Mouse (Mus musculus) heart, embryonic 16.5 days (tissue): ENCODE data around the gene Zfp296. TPM values are rescaled to one million over a fixed set of nuclear protein-coding genes. Genes with fewer than 3 reads are reported as not detected.

Experiments used
- ATAC-seq: fragments of 200-750 bp; cut with Nextera tagmentation; replicated peaks from 2 replicates; pipeline ENCODE4 v1.8.0; 2017; ENCODE audit warnings: moderate number of reproducible peaks; ENCODE audit not compliant: insufficient read depth, low FRiP score; ENCODE audit errors: extremely low read depth
- H3K27ac ChIP-seq: fragments of 300-500 bp; sonication (generic); 2 replicates; pipeline ENCODE4 v1.5.1; 2014; ENCODE audit warnings: mild to moderate bottlenecking, low read length, control low read depth, moderate library complexity
- H3K27me3 ChIP-seq: fragments of 300-500 bp; sonication (generic); 2 replicates; pipeline ENCODE4 v1.6.1; 2014; ENCODE audit warnings: low read length, mixed read lengths; ENCODE audit not compliant: control insufficient read depth, insufficient read depth
- H3K36me3 ChIP-seq: fragments of 300-500 bp; sonication (generic); 2 replicates; pipeline ENCODE4 v1.6.1; 2014; ENCODE audit not compliant: control insufficient read depth, insufficient read depth
- H3K4me1 ChIP-seq: fragments of 300-500 bp; sonication (generic); 2 replicates; pipeline ENCODE4 v1.6.1; 2014; ENCODE audit warnings: low read length, mixed read lengths; ENCODE audit not compliant: control insufficient read depth, insufficient read depth
- H3K4me2 ChIP-seq: fragments of 300-500 bp; sonication (generic); 2 replicates; pipeline ENCODE4 v1.6.1; 2014; ENCODE audit warnings: low read depth, mild to moderate bottlenecking, control low read depth, low read length
- H3K4me3 ChIP-seq: fragments of 300-500 bp; sonication (generic); 2 replicates; pipeline ENCODE4 v1.5.1; 2014; ENCODE audit warnings: mild to moderate bottlenecking, control low read depth, low read length
- H3K9ac ChIP-seq: fragments of 300-500 bp; sonication (generic); 2 replicates; pipeline ENCODE4 v1.6.1; 2014; ENCODE audit warnings: low read length, control low read depth
- H3K9me3 ChIP-seq: fragments of 300-500 bp; sonication (generic); replicated peaks from 2 replicates; pipeline ENCODE4 v1.6.1; 2016; ENCODE audit warnings: low read length; ENCODE audit not compliant: control insufficient read depth
- WGBS: fragments of 180-500 bp; shearing (Covaris S2); extraction: QIAGEN DNeasy Blood & Tissue Kit; methylation state at CpG from one replicate; pipeline ENCODE4 v1.1.7; 2014; 5-methylcytosine and 5-hydroxymethylcytosine counted together
- polyA plus RNA-seq: library from polyadenylated mRNA; unstranded; fragments of >200 nt; fragmentation: Nextera tagmentation; extraction: Ambion mirVana; gene quantifications from 2 replicates; pipeline ENCODE4 v1.2.1, GENCODE M21; 2015

The Zfp296 gene
- polyA plus RNA-seq, 1 experiment from 2014 or later: 0.66 TPM

DNA sequence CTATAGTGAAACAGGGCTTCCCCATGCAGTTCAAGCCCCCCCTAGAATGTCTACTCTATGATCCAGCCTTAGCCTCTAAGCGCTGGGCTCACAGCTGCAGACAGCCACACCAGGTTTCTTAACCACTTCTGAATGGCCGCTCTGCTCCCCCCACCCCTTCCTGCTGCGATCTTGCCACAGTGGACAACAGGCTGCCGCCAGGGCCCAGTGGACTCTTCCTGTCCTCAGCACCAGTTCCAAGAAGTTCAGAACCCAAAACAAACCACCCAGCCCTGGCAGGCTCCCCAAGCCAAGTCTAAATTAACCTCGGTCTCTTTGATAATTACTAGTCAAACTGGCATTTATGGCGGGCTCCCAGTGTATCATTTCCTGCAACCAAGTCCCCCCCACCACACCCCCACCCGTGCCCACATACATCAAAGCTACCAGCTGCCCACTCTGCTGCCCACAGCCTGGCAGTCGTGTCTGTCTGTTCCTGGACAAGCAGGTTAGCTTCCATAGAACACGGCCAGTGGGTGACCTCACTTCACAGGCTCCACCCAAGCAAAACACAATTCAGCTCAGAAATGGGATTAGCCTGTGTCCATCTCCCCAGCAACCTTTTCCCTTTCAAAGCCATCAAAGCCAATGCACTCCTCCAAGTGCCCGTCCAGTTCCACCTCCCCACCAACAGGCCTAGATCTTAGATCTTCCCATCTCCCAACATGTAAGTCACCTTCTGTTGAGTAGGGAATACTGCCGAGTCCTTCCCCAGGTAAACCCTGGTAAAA is 16.4 kb upstream of the Zfp296 start:
- Histone ChIP-seq H3K4me2 (peak overlapping the region; percentile 90), H3K4me1 (peaks cover 47% of the 10 kb centered on the region), H3K4me3 (peak overlapping the region; percentile 89), H3K9me3 (peaks cover 3% of the 10 kb centered on the region), H3K9ac (peak overlapping the region; percentile 93), H3K27ac (peak overlapping the region; percentile 17; the same call in 1 of the 2 replicates), H3K36me3 (peaks cover 15% of the 10 kb centered on the region), H3K27me3 (no peaks in the 10 kb centered on the region)
- WGBS: 13% methylated on average over 11 of the region's 11 CpGs
- ATAC-seq: no peak

GRCm38 (mm10) chr7:19561431-19561764 is 15.7 kb upstream of the Zfp296 start:
- peak overlapping the region; percentile 89 for H3K4me3 ChIP-seq
- H3K27me3 ChIP-seq: no peaks in the 10 kb centered on the region
- peaks cover 46% of the 10 kb centered on the region for H3K4me1 ChIP-seq
- H3K9ac ChIP-seq: peak overlapping the region; percentile 93
- peaks cover 3% of the 10 kb centered on the region for H3K9me3 ChIP-seq
- no peak for ATAC-seq
- H3K36me3 ChIP-seq: peaks cover 15% of the 10 kb centered on the region
- H3K27ac ChIP-seq: peak overlapping the region; percentile 91
- H3K4me2 ChIP-seq: peak overlapping the region; percentile 90
- under 1% methylated on average over 11 of the region's 11 CpGs for WGBS

DNA sequence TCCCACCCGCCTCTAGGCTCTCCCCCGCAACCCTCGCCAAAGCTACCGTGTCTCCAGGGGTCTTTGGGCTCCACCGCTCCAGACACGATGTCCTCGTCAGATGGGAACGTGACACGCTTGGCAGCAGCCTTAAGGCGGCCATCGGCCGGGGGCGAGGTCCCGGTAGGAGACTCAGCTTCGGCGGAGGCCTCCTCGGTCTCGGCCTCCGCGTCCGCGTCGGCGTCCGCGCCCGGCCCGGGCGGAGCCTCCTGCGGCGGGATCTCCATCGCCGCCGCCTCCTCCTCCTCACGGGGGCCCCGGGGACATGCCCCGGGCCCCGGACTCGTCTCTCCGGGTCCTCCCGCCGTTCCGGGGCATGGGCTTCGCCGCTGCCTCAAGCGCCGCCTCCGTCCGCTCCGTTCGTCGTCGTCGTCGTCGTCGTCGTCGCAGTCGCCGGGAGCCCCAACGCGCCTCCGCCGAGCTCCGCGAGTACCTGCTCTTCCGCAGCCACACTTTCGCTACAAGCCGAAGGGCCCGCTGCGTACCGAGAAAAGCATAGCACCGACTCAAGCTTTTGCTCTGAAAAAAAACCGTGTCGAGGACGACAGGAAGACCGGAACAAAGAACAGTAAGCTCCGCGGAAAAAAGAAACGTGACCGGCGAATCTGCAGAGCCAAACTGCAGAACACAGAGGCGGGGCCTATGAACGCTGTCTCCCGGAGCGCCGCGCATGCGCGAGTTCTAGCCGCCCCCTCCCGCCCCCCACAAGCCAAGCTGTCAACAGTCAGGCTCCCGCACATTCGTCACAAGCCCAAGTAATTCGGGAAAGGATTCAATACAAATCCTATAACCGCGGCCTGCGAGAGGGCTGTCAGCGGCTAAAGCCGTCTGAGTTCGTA is 15.1 kb upstream of the Zfp296 start:
- Histone ChIP-seq H3K36me3 (peaks cover 15% of the 10 kb centered on the region), H3K27me3 (no peaks in the 10 kb centered on the region), H3K4me1 (peaks cover 40% of the 10 kb centered on the region), H3K9ac (peak overlapping the region; percentile 93), H3K4me3 (peak overlapping the region; percentile 89), H3K9me3 (peaks cover 3% of the 10 kb centered on the region), H3K27ac (peak overlapping the region; percentile 91), H3K4me2 (peak overlapping the region; percentile 90)
- ATAC-seq: peak; percentile 84
- under 1% methylated on average over 102 of the region's 102 CpGs for WGBS

- Histone ChIP-seq H3K9ac (peak within 1 kb of the TSS; percentile 93), H3K27ac (peak within 1 kb of the TSS; percentile 91), H3K4me1 (peaks cover 34% of the 10 kb centered on the region), H3K9me3 (peaks cover 3% of the 10 kb centered on the region), H3K27me3 (no peaks in the 10 kb centered on the region), H3K36me3 (peaks cover 15% of the 10 kb centered on the region), H3K4me2 (peak within 1 kb of the TSS; percentile 90), H3K4me3 (peak within 1 kb of the TSS; percentile 89)
- ATAC-seq: no peak
- WGBS: 2% methylated on average over 19 of the region's 19 CpGs
Observed at GRCm38 (mm10) chr7:19562643-19563410, 14.3 kb upstream of the Zfp296 start, which contains the start of gene Ppp1r37. Gene Ppp1r37, minus strand, starts transcription at chr7:19563076.

- no peak overlapping the region for H3K4me2 ChIP-seq
- no peak for ATAC-seq
- peaks cover 15% of the 10 kb centered on the region for H3K36me3 ChIP-seq
- no peak overlapping the region for H3K27ac ChIP-seq
- no peak overlapping the region for H3K9ac ChIP-seq
- H3K4me3 ChIP-seq: no peak overlapping the region
- peaks cover 3% of the 10 kb centered on the region for H3K9me3 ChIP-seq
- 65% methylated on average over 3 of the region's 3 CpGs for whole genome bisulfite sequencing
- peaks cover 23% of the 10 kb centered on the region for H3K4me1 ChIP-seq
- H3K27me3 ChIP-seq: no peaks in the 10 kb centered on the region
Observed at GRCm38 (mm10) chr7:19563884-19564283, 13.2 kb upstream of the Zfp296 start.

GRCm38 (mm10) chr7:19564455-19564854 is 12.6 kb upstream of the Zfp296 start:
- H3K9ac ChIP-seq: no peak overlapping the region
- ATAC-seq: no peak
- peaks cover 19% of the 10 kb centered on the region for H3K36me3 ChIP-seq
- H3K27ac ChIP-seq: no peak overlapping the region
- peaks cover 18% of the 10 kb centered on the region for H3K4me1 ChIP-seq
- no peak overlapping the region for H3K4me3 ChIP-seq
- 86% methylated on average over 4 of the region's 4 CpGs for WGBS
- H3K4me2 ChIP-seq: no peak overlapping the region
- H3K9me3 ChIP-seq: peaks cover 3% of the 10 kb centered on the region
- H3K27me3 ChIP-seq: no peaks in the 10 kb centered on the region

DNA sequence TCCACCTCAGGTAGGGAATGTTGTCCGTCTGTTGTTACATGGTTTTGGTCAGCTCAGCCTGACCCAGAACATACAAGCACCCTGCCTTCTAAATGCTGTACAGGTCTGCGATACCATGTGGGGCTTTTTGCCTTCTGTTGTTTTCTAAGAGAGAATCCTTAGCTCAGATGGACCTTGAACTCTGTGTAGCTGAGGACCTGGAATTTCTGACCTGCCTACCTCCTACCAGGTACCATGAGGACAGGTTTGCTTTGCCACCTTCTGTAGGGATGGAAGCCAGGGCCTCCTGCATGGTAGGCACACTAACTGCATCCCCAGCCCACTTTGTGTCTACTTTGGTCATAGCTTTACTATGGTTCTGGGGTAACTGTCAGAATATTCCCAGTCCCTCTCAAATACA is 11.3 kb upstream of the Zfp296 start:
- no peak for ATAC-seq
- peaks cover 5% of the 10 kb centered on the region for H3K4me1 ChIP-seq
- H3K36me3 ChIP-seq: peaks cover 21% of the 10 kb centered on the region
- H3K4me3 ChIP-seq: no peak overlapping the region
- no peak overlapping the region for H3K4me2 ChIP-seq
- H3K27ac ChIP-seq: no peak overlapping the region
- 92% methylated on average over 2 of the region's 2 CpGs for WGBS
- no peak overlapping the region for H3K9ac ChIP-seq
- H3K9me3 ChIP-seq: peaks cover 3% of the 10 kb centered on the region
- no peaks in the 10 kb centered on the region for H3K27me3 ChIP-seq

DNA sequence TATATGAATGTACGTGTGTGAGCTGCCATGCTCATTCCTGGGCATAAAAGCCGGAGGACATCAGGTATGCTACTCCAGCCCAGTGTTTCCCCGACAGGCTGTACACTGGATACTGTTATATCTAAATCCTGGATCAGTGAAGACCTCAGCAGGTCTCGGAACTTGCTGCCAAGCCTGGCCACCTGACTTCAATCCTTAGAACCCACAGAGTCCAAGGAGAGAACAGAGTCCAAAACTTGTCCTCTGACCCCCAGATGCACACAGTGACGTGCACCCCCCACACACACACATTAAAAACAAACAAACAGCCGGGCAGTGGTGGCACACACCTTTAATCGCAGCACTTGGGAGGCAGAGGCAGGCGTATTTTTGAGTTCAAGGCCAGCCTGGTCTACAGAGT is 9.7 kb upstream of the Zfp296 start:
- ATAC-seq: no peak
- Histone ChIP-seq H3K36me3 (peaks cover 21% of the 10 kb centered on the region), H3K9ac (no peak overlapping the region), H3K4me1 (peaks cover 10% of the 10 kb centered on the region), H3K27ac (no peak overlapping the region), H3K9me3 (peaks cover 3% of the 10 kb centered on the region), H3K4me3 (no peak overlapping the region), H3K27me3 (no peaks in the 10 kb centered on the region), H3K4me2 (no peak overlapping the region)
- 85% methylated on average over 8 of the region's 8 CpGs for WGBS
